Mouse (Mus musculus) lung, postnatal 0 days (tissue): Measurements from ENCODE around the gene Pnisr.

ENCODE experiments used
- CTCF ChIP-seq: IDR thresholded peaks from 2 replicates; pipeline ENCODE4 v1.5.1; 2016; ENCODE audit warnings: antibody characterized with exemption, mild to moderate bottlenecking
- EP300 ChIP-seq: IDR thresholded peaks from 2 replicates; pipeline ENCODE4 v1.6.1; 2016; ENCODE audit warnings: antibody characterized with exemption, mild to moderate bottlenecking, control low read depth

DNA sequence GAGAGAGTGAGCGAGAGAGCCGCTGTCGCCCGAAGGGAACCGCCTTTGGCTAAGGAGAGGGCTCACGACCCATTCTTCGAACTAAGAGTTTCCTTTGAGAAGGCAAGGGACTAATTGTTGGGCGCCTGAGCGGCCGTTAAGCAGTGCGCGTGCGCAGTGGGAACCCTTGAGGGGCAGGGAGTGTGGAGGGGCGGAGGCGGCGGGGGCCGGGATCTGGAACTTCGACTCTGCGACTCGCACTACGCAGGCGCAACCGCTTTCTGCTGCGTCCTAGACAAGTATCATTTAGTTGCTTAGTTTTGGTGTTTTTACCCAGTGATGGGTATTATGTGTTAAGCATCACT is 876 bp downstream of the Pnisr start:
- TF ChIP-seq CTCF, result no peak
- TF ChIP-seq EP300, result no peak
